Mouse (Mus musculus): ENCODE results near the gene Abca2.

- peak; percentile 82 for TF ChIP-seq CTCF (conservative IDR thresholded peaks at IDR 0.05; ENCODE audit: insufficient read depth, insufficient read length, low read depth, low read length)
- no peak for TF ChIP-seq POLR2A (IDR thresholded peaks at IDR 0.05; ENCODE audit: low read depth, low read length)
Observed at GRCm38 (mm10) chr2:25402377-25402971, 26.0 kb upstream of the Abca2 start.

All from kidney, adult 2 months (tissue).